Mouse (Mus musculus) lung, embryonic 14.5 days (tissue): ENCODE results near the gene Cfap43. TPM values are rescaled to one million over a fixed set of nuclear protein-coding genes. Genes with fewer than 3 reads are reported as not detected.
A peak's percentile ranks its signal among the peaks of the same experiment; 100 is the strongest.
"Not testable (repeated sequence)": the region's sequence is repeated elsewhere in the genome, so short reads cannot be mapped to it uniquely, and the experiment has no call there.

Experiments
- ATAC-seq: fragments of 200-750 bp; cut with Nextera tagmentation; 2 replicates; pipeline ENCODE4 v1.8.0; 2017; ENCODE audit warnings: mild to moderate bottlenecking, moderate TSS enrichment, moderate library complexity; ENCODE audit not compliant: insufficient read depth
- DNase-seq: peaks from one replicate; pipeline ENCODE4 v3.0.0-alpha.2; 2015
- H3K27ac ChIP-seq: fragments of 300-500 bp; sonication (generic); 2 replicates; pipeline ENCODE4 v1.5.1; 2014; ENCODE audit warnings: low read depth, mild to moderate bottlenecking, moderate library complexity
- H3K27me3 ChIP-seq: fragments of 300-500 bp; sonication (generic); 2 replicates; pipeline ENCODE4 v1.6.1; 2014; ENCODE audit warnings: low read length, control low read depth; ENCODE audit not compliant: insufficient read depth
- H3K36me3 ChIP-seq: fragments of 300-500 bp; sonication (generic); 2 replicates; pipeline ENCODE4 v1.6.1; 2014; ENCODE audit warnings: control low read depth; ENCODE audit not compliant: insufficient read depth
- H3K4me1 ChIP-seq: fragments of 300-500 bp; sonication (generic); 2 replicates; pipeline ENCODE4 v1.6.1; 2014; ENCODE audit warnings: antibody characterized with exemption, control low read depth; ENCODE audit not compliant: insufficient read depth
- H3K4me2 ChIP-seq: fragments of 300-500 bp; sonication (generic); 2 replicates; pipeline ENCODE4 v1.6.1; 2014; ENCODE audit warnings: mild to moderate bottlenecking
- H3K4me3 ChIP-seq: fragments of 300-500 bp; sonication (generic); 2 replicates; pipeline ENCODE4 v1.5.1; 2014; ENCODE audit warnings: low read depth, low read length
- H3K9ac ChIP-seq: fragments of 300-500 bp; sonication (generic); 2 replicates; pipeline ENCODE4 v1.6.1; 2014
- H3K9me3 ChIP-seq: fragments of 300-500 bp; sonication (generic); 2 replicates; pipeline ENCODE4 v1.6.1; 2016; ENCODE audit warnings: low read depth, low read length, control low read depth
- CTCF ChIP-seq: IDR thresholded peaks from 2 replicates; pipeline ENCODE4 v1.5.1; 2016; ENCODE audit warnings: antibody characterized with exemption, low read depth
- WGBS: fragments of 180-500 bp; shearing (Covaris S2); extraction: QIAGEN DNeasy Blood & Tissue Kit; methylation state at CpG from one replicate; pipeline ENCODE4 v1.1.7; 2014; 5-methylcytosine and 5-hydroxymethylcytosine counted together
- polyA plus RNA-seq: library from polyadenylated mRNA; unstranded; fragments of >200 nt; fragmentation: Nextera tagmentation; extraction: Ambion mirVana; gene quantifications from 2 replicates; pipeline ENCODE4 v1.2.1, GENCODE M21; 2014

Gene Cfap43
- polyA plus RNA-seq, 1 experiment from 2014 or later, result 0.14 TPM

GRCm38 (mm10) chr19:47853053-47853452, 66.0 kb downstream of the Cfap43 start:
- Histone ChIP-seq H3K4me1 (peaks cover 11% of the 10 kb centered on the region), H3K36me3 (no peaks in the 10 kb centered on the region), H3K9me3 (no peaks in the 10 kb centered on the region), H3K27ac (no peak overlapping the region), H3K27me3 (no peaks in the 10 kb centered on the region), H3K9ac (no peak overlapping the region), H3K4me3 (no peak overlapping the region), H3K4me2 (no peak overlapping the region)
- WGBS, result 86% methylated on average over 3 of the region's 3 CpGs
- ATAC-seq (no peak), DNase-seq (no peak)
- no peak for TF ChIP-seq CTCF

- H3K27ac ChIP-seq, H3K9me3 ChIP-seq, H3K4me2 ChIP-seq, H3K9ac ChIP-seq, H3K27me3 ChIP-seq, H3K4me3 ChIP-seq, DNase-seq, ATAC-seq, H3K36me3 ChIP-seq: not testable (repeated sequence)
- WGBS, result 84% methylated on average over 3 of the region's 3 CpGs
- H3K4me1 ChIP-seq, result peaks cover 11% of the 10 kb centered on the region
Measured at GRCm38 (mm10) chr19:47852131-47852530, 67.0 kb downstream of the Cfap43 start.

- Histone ChIP-seq H3K4me2 (no peak overlapping the region), H3K4me3 (no peak overlapping the region), H3K27ac (no peak overlapping the region), H3K36me3 (no peaks in the 10 kb centered on the region), H3K9ac (no peak overlapping the region), H3K4me1 (peaks cover 4% of the 10 kb centered on the region; the same call in 1 of the 2 replicates), H3K9me3 (no peaks in the 10 kb centered on the region), H3K27me3 (no peaks in the 10 kb centered on the region)
- no peak for TF ChIP-seq CTCF
- DNase-seq (no peak), ATAC-seq (no peak)
- WGBS, result 84% methylated on average over 3 of the region's 3 CpGs
Measured at GRCm38 (mm10) chr19:47849735-47850134, 69.4 kb downstream of the Cfap43 start.

GRCm38 (mm10) chr19:47841234-47841633, 77.9 kb downstream of the Cfap43 start:
- not testable (repeated sequence) for H3K4me3 ChIP-seq, DNase-seq, H3K36me3 ChIP-seq, H3K4me2 ChIP-seq, ATAC-seq, H3K9ac ChIP-seq, H3K27ac ChIP-seq, H3K27me3 ChIP-seq, H3K4me1 ChIP-seq, H3K9me3 ChIP-seq
- WGBS, result 74% methylated on average over 13 of the region's 15 CpGs

- no peaks in the 10 kb centered on the region for H3K9me3 ChIP-seq
- no peaks in the 10 kb centered on the region for H3K36me3 ChIP-seq
- WGBS, result under 1% methylated on average over 6 of the region's 6 CpGs
- H3K4me1 ChIP-seq, result 0 out of 2 replicates have a peak, but pooled peaks cover 2% of the 10 kb centered on the region
- peak; percentile 52; the same call in 1 of the 2 replicates for ATAC-seq
- TF ChIP-seq CTCF, result no peak
- no peak overlapping the region for H3K27ac ChIP-seq
- peak overlapping the region; percentile 34 for H3K9ac ChIP-seq
- no peak for DNase-seq
- H3K4me3 ChIP-seq, result peak overlapping the region; percentile 44
- peaks cover 8% of the 10 kb centered on the region for H3K27me3 ChIP-seq
- peak overlapping the region; percentile 84 for H3K4me2 ChIP-seq
Measured at GRCm38 (mm10) chr19:47837527-47837901, 81.6 kb downstream of the Cfap43 start.

- Histone ChIP-seq H3K9ac (peak overlapping the region; percentile 34), H3K9me3 (no peaks in the 10 kb centered on the region), H3K27me3 (peaks cover 8% of the 10 kb centered on the region), H3K36me3 (no peaks in the 10 kb centered on the region), H3K4me2 (peak overlapping the region; percentile 84), H3K4me3 (peak overlapping the region; percentile 44), H3K4me1 (0 out of 2 replicates have a peak, but pooled peaks cover 2% of the 10 kb centered on the region), H3K27ac (no peak overlapping the region)
- DNase-seq (peak; percentile 74), ATAC-seq (peak; percentile 91)
- peak; percentile 47 for TF ChIP-seq CTCF
- WGBS, result 3% methylated on average over 49 of the region's 49 CpGs
Measured at GRCm38 (mm10) chr19:47836701-47837526, 82.2 kb downstream of the Cfap43 start.

- H3K4me1 ChIP-seq, result 0 out of 2 replicates have a peak, but pooled peaks cover 2% of the 10 kb centered on the region
- 82% methylated on average over 7 of the region's 7 CpGs for WGBS
- no peak overlapping the region for H3K27ac ChIP-seq
- H3K9me3 ChIP-seq, result no peaks in the 10 kb centered on the region
- H3K27me3 ChIP-seq, result peaks cover 8% of the 10 kb centered on the region
- no peak for TF ChIP-seq CTCF
- H3K4me2 ChIP-seq, result no peak overlapping the region
- ATAC-seq, result no peak
- no peak overlapping the region for H3K4me3 ChIP-seq
- H3K9ac ChIP-seq, result no peak overlapping the region
- no peak for DNase-seq
- H3K36me3 ChIP-seq, result no peaks in the 10 kb centered on the region
Measured at GRCm38 (mm10) chr19:47835776-47836175, 83.3 kb downstream of the Cfap43 start.
